Mouse (Mus musculus) layer of hippocampus, adult 18-20 months (tissue): ENCODE data around the gene Slc44a5. TPM values are rescaled to one million over a fixed set of nuclear protein-coding genes. Genes with fewer than 3 reads are reported as not detected.
A peak's percentile ranks its signal among the peaks of the same experiment; 100 is the strongest.

Experiments used
- DNase-seq, 2 experiments: peaks; one replicate each; pipeline ENCODE4 v3.0.0; 2022; ENCODE audit warnings: low spot score in 2 of 2
- total RNA-seq, 2 experiments: library from RNA; stranded (reverse); gene quantifications; 2 replicates each; pipeline ENCODE4 v1.2.3; 2021

Slc44a5 gene
- total RNA-seq, 2 experiments from 2014 or later, result 43.4 to 53.7 TPM

DNA sequence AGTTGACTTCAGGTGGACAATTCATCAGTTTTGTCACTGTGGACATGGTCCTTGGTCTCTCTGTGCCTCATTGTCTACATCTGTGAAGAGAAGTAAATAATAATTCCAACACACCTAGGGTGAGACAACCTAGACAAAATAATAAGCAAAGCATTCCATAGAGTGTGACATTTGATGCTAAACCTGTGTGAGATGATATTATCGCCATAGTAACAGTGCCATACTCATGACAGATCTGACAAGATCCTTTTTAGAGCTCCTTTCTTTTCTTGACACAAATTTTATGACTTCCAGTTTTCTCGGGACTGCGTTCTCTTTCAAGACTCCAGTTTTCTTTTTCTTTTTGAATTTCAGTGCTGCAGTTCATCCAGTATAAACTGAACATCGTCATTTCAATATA is 192.6 kb downstream of the Slc44a5 start:
- no peak for DNase-seq

DNA sequence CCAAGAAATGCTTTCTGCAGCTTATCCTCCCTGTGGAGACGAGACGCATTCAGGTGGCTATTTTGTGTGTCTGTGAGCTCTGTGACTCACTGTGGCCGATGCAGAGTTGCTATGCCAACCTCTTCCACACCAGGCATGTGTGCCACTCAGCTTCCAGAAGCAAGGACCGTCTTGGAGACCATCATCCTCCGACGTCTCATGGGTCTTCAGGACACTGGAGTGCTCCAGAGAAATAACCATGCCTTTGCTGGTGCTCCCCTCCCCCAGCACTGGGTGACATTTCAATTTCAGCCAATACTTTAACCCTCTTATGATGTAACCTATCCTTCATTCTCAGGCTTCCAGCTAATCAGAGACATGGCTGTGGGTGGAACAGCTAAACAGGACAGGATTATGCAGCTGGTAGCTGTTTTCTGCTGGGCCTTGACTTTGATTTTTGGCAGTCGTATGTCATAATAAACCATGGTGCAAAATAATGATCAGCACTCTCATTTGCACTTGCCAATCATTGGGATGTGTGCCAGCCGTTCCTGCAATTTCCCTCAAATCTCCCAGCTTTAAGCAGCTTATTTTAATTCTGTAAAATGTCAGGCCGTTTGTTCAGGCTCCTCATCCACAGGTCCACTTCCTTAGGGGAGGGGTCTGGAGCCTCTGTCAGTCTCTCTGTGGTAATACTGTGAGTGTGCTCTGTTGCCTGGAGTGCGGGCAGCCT is 198.8 kb downstream of the Slc44a5 start:
- peak; percentile 78 to 92 for DNase-seq

DNA sequence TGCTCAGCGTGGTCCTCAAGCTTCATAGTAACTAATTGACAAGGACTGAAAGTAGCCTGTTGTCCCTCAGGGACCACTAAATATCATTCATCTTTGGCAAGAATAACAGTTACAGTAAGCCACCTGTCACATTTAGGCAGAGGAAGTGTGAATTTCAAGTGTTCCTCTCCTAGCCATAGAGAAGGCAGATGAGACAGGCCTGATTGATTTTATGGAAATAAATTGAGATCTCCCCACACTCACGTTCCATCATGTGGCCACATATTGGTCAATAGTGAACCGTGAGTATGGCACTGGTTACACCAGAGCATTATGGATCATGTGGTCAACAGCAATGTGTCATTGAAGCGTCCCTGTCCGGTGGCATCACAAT is 199.3 kb downstream of the Slc44a5 start:
- DNase-seq, result no peak

DNA sequence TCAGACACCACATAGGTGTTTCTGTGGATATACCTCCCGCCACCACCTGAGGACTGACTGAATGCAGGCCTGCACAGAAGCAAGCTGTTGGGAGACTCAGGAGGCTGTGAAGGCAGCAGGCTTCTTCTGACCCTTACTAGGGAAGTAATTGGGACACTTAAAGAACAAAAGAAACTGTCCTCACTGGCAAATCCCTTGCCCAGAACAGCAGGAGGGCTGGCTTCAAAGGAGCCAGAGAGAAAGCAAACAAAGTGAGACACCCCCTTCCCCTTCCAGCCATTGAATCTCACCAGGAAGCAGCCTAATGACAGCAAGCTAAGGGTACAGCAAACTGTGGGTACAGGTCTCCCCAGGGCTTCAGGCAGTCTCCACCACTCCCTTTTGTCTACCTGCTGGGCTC is 200.3 kb downstream of the Slc44a5 start:
- no peak for DNase-seq

DNA sequence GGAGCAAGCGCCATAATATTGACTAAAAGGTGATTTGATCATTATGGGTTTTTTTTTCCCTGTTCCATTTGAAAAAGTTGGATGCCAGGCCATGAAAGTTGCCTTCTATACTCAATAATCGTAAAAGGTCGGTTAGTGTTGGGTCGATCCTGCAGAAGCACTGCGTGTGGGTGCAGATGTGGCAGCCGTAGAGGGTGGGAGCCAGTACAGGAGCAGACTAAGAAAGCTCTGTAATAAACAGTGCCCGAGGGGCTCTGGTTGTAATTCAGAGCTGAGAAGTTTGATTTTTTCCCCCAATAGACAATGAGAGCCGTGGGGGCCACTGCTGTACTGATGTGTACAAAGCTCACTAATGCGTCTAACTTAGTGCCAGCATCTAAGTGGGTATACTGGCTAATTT is 200.8 kb downstream of the Slc44a5 start:
- DNase-seq, result no peak

DNA sequence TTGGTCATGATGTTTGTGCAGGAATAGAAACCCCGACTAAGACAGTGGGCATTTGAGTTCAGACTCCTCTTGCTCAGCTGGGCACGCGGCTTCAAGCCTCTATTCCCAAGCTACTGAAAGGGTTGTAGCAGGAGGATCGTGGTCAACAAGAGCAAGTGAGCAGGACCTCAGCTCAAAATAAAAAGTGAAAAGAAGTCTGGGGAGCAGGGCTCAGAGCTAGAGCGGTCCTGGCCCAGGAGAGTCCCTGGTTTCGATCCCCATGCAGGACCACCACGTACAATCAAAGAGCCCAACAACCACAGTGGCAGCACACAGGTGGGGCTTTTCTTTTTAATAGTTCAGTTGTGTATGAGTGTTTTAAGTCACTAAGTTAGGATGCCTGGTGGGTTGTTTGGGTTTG is 201.5 kb downstream of the Slc44a5 start:
- no peak for DNase-seq

DNA sequence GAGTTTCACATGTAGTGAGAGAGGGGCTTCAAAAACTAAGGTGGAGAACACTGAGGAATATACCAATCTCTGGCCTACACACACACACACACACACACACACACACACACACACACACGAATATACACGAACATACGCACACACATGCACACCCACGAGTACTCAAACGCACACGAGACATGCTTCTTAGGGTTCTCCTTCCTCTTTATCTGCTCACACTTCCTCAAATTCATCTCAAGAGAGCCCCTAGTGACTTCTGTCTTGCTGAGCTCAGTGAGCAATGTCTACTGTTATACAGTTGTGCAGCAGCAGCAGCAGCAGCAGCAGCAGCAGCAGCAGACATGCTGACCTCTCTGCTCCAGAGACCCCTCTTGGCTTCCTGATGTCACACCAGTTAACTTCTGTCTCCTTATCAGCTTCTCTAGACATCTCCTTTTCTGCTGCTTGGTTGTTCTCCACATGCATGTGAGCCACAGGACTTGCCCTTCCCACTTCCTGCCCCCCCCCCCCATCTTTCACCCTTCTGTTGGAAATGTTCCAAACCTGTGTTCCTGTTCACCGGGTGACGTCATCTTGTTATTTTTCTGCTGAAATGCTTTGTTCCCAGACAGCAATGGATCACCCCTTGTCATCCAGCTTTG is 204.5 kb downstream of the Slc44a5 start:
- DNase-seq, result no peak

DNA sequence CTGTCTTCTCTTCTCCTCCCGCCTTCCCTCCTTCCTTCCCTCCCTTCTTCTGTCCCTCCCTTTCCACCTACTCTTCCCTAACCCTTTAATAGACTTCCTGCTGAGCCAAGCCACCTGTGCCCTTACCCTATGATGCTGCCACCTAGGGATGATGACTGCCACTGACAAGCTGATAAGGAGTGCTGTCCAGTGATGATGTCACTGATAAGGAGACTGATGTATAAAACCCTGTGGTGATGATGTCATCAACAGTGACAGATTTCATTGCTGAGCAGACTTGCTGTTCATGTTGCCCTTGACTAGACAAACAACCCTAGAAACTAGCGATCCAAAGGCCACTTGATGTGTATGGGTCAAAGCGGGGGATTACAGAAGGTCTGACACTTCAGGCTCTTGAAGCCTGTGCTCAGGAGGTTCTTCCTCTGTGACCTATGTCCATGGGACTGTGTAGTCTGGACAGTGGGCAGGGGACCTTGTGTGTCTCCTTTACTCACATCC is 206.2 kb downstream of the Slc44a5 start:
- DNase-seq, result no peak

DNA sequence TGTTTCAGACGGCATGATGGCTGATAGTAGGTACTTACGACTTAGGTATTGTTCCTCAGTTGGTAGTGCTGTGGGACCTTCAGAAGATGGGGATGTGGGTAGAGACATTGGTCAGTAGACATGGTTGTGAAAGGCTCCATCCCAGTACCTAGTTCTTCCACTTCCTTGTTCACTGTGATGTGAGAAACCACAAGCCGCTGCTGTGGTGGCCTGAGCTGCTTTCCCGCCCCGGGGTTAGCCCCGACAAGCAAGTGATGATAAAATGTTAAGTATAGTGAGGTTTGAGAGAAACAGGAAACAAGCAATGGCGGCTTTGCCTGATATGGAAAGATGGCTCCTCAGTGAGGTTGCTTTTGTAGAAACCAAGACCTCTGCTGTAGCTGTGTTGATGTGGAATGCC is 209.8 kb downstream of the Slc44a5 start:
- no peak for DNase-seq

DNA sequence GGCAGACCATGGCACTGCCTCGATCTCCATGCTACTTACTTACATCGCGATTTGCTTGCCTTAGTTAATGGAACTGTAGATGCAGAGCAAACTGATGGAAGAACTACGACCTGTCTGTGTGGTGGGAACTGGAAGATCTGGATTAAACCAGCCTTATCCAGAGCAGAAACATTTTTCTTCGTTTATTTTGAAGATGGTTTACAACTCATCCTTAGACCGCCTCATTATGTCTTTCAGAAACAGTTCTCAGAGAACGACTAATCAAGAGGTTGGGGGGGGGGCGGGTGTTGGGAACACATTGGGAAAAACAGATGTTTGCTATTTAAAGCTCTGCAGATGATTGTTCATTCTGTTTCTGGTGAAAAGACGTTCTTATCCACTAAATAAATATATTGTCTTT is 210.7 kb downstream of the Slc44a5 start:
- no peak for DNase-seq

DNA sequence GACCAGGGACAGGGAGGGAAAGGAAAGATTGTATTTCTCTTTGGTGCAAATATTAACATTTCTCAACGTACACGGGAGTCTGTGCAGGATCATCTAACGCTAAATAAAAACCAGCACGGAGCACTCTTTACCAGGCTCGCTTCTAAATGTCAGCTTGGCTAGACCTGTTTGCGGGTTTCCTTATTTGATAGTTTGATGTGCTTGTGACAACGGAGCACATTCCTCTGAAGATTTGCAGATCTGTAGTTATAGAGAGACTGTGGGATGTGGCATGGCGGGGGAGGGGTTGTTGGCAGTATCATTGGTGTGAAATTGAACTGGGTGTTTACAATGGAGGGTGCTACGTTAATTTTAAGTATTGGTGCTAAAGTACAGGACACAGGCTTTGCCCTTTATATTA is 215.4 kb downstream of the Slc44a5 start:
- DNase-seq, result peak; percentile 42 to 68

DNA sequence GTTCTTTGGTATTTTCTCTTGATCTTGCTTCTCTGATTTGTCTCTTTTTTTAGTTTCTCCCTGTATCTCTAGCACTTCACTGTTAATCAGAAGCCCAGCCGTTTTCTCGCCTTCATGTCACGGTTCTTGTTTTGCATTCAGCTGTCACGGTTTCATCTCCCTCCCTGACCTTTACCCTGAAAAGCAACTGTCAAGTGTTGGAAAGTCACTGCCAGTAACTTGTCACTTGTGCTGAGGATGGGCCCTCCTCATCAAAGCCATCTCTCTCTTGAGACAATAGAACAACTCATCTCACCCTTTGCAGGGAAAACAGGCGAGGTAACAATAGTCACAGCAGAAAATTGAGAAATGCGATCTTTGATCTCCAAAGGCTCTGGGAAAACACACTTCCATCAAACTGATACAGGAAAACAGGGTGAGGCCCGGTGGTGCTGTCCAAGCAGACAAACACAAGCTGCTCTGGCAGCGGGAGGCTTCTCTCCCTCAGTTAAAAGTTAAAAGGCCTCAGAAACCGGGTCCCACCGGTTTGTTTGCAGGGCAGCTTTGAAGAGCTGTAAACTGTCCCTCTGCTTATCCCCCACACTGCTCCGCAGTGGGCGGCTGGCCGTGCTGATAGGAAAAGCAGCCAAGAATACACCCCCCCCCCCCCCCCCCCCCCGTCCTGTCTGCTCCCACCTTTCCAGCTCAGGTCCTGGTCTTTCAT is 219.2 kb downstream of the Slc44a5 start:
- DNase-seq, result no peak

DNA sequence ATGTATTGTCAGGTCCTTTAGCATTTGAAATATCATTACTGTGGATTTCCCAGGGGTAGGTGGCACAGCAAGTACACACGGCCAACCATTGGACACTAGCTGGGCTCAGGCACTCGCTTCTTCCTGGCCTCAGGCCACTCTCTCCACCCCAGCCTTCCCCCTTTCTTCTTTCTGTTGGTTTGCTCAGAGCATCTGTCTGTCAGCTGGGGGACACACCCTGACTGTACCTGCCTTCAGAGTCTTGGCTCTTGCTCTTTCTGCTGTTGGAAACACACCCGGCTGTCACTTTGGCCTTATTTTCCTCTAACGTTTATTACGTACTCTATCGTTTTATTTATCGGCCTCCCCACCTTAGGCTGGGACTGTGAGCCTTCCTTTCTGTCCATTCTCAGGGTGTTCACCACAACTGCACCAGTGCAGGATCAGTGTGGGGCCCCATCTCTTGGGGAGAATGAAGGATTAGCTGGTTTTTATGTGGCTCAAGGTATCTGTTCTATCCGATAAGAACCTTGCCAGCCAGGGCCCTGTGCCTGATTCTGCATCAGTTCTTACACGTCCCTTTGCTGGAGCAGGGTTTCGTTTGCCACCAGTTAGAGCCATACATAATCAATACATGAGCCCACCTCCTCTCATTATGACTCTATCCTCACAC is 220.1 kb downstream of the Slc44a5 start:
- no peak for DNase-seq

DNA sequence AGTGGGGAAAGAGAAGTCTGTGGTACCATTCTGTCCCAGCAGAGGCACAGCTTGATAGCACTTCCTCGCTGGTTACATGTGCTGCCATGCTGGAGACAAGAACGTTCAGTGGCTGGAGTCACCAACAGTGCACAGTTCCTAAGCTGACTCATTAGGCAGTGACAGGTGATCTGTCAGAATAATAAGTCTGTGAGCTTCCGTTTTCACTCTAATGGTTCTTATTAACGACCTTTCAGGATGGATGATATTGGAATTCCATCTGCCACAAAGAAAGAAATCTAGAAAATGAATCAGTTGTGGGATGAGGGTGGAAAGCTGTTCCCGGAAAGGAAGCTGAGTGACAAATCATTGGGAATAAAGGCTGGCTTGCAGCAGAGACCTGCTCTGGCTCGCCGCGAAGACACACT is 227.2 kb downstream of the Slc44a5 start:
- DNase-seq, result peak; percentile 26 to 50

DNA sequence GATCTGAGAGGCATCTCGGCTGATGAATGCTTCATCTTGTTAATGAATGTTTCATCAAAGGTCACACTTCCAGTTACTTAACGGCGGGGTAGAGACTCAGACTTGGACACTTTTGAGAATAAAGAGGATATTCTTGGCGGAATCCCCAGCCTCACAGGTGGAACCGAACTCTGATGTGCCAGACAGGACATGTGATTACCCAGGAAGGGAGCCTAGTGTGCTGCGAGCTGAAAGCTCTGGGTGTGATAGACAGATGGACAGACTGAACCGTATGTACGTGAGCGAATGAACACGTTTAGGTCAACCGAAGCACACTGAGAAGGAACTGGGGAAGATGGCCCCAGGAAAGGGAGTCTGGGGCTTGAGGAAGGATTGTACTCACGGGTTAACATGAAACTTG is 228.6 kb downstream of the Slc44a5 start:
- DNase-seq, result no peak

DNA sequence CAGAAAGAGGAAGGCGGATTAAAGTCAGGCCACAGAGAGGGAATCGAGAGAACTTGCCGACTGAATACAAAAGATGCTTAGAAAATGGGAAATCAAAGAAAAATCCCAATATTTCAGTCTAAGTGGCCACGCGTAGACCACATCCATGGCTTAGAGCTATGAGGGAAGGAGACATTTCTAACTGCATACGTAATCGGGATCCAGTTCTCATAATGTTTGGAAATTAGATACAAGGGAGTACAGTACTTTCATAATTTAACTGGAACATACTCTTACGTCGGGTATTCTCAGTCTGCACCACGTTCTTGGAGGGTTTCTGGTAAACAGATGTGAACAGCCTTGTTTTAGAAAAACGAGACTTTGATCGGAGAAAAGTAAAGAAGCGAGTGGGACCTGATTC is 229.1 kb downstream of the Slc44a5 start:
- no peak for DNase-seq

DNA sequence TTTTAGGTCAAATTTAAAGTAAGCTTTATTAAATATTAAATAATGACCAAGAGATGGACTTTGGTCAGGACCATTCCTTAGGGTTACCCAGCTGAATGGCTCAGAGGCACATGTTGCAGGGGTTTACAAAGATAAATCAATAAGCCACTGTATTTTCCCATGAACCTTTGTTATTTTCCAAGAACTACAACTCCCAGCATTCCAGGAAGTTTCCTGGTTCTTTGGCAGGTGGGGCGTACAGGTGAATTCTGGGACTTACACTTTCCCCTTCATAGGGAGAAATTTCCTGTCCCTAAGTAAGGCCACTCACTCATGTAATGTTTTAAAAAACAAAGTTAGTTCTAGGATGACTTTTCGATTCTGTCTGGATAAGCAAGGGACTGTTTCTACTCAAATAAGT is 235.2 kb downstream of the Slc44a5 start:
- no peak for DNase-seq

DNA sequence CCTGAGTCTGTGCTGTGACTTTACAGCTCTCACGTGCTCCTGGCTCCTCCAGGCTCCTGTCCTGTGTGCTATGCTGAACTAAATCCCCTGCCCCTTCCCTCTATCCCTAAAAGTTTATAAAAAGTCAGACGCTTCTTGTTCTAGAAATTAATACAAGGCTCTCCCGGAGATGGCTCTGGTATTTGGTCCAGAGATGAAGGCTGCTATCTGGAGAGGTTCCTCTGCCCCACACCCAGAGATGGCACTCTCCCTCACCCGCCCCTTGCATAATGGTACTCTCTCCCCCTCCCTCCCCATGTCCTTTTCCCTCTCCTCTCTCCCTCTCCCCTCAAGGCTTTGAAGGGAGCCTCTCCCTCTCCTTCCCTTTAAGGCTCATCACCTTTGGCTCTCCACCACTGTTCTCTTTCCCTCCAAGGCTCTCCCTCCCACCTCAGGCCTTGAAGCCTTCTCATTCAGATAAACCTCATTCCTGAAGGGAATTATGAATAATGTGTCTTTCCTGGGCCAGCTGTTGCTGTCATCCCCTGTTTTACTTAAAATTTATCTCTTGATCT is 236.0 kb downstream of the Slc44a5 start:
- DNase-seq, result no peak

DNA sequence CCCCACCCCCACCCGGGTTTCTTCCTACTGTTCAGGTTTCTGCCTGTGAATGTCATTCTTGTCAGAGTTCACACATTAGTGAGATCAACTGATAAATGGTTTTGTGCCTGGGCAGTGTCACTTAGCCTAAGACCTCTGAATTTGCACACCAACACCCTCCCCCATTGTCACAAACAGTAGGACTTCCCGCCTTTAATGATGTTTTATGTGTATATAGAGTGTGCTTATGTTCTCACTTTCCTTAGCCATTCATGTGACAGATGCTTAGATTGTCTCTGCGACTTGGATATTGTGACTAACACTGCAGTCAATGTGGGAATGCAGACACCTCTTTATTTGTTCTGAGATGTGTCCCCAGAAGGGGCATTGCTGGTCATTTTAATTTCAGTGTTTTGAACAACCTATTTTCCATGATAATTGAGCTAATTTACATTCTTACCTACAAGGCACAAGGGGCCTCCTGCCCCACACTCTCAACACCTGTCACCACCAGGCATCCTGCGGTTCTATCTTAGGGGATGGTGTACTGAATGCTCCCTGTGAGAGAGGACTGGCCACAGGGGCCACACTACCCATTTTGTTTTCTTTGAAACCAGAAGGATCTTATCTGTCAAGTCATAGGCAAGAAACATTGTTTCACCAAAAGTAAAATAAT is 236.7 kb downstream of the Slc44a5 start:
- no peak for DNase-seq

DNA sequence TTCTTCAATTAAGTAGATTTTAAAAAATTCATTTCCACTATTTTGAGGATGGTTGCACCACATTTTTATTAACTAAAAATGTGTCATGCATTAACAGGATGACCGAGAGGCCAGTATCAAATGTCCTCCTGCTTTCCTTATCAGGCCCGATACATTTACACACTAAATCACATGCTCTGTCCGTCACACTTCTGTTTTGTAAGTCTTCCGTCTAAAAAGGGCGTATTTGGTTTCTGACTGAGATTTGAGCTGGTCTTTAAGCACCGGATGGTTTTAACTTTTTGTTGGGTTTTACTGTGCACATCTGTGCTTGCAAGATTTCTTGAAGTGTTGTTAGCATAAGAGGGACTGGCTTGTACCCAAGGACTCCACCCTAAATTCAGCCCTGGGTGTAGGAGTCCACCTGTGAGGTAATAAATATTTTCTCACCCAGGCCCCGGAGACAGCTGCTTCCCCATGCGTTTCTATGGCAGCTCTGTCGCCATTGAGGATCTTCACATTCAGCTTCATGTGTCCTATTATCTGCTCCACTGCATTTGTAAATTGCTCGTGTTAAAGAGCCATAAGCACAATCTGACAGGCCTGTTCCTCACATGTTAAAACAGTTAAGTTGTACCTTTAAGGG is 237.3 kb downstream of the Slc44a5 start:
- no peak for DNase-seq

DNA sequence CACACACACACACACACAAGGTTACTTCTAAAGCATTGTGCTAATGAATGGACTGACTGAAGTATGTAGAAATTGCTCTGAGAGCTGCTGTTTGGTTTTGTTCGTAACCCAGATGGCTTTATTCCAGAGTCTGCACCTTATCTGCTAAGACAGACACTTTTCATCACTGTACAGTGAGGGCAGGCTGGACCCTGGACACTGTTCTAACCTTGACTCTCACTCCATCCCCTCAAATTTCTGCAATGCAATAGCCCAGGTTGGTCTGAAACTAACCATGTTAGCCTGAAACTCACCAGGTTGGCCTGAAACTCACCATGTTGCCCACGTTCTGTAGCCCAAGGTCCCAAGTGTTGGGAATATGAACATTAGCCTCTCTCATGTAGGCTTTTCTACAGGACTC is 239.3 kb downstream of the Slc44a5 start:
- DNase-seq, result no peak
